Mouse (Mus musculus) embryonic facial prominence, embryonic 14.5 days (tissue): ENCODE measurements around the gene Pik3c2g. TPM values are rescaled to one million over a fixed set of nuclear protein-coding genes. Genes with fewer than 3 reads are reported as not detected.

Experiments
- ATAC-seq: fragments of 200-750 bp; cut with Nextera tagmentation; 2 replicates; pipeline ENCODE4 v1.8.0; 2017; ENCODE audit warnings: low read depth, moderate number of reproducible peaks, moderate TSS enrichment
- DNase-seq: peaks from one replicate; pipeline ENCODE4 v3.0.0-alpha.2; 2015; ENCODE audit warnings: low spot score
- H3K27ac ChIP-seq: fragments of 300-500 bp; sonication (generic); replicated peaks from 2 replicates; pipeline ENCODE4 v1.5.1; 2014; ENCODE audit warnings: low read depth, mild to moderate bottlenecking, low read length, moderate library complexity
- H3K27me3 ChIP-seq: fragments of 300-500 bp; sonication (generic); replicated peaks from 2 replicates; pipeline ENCODE4 v1.6.1; 2014; ENCODE audit warnings: low read length; ENCODE audit not compliant: control insufficient read depth, insufficient read depth
- H3K36me3 ChIP-seq: fragments of 300-500 bp; sonication (generic); 2 replicates; pipeline ENCODE4 v1.6.1; 2014; ENCODE audit warnings: low read length, mixed read lengths; ENCODE audit not compliant: control insufficient read depth, insufficient read depth
- H3K4me1 ChIP-seq: fragments of 300-500 bp; sonication (generic); 2 replicates; pipeline ENCODE4 v1.6.1; 2014; ENCODE audit warnings: antibody characterized with exemption, low read length; ENCODE audit not compliant: control insufficient read depth, insufficient read depth
- H3K4me2 ChIP-seq: fragments of 300-500 bp; sonication (generic); 2 replicates; pipeline ENCODE4 v1.6.1; 2014; ENCODE audit warnings: low read depth, mild to moderate bottlenecking, low read length, moderate library complexity, mixed read lengths
- H3K4me3 ChIP-seq: fragments of 300-500 bp; sonication (generic); 2 replicates; pipeline ENCODE4 v1.5.1; 2014; ENCODE audit warnings: low read depth, mild to moderate bottlenecking, low read length
- H3K9ac ChIP-seq: fragments of 300-500 bp; sonication (generic); 2 replicates; pipeline ENCODE4 v1.6.1; 2014; ENCODE audit warnings: low read depth, mild to moderate bottlenecking, low read length, moderate library complexity, mixed read lengths
- H3K9me3 ChIP-seq: fragments of 300-500 bp; sonication (generic); 2 replicates; pipeline ENCODE4 v1.6.1; 2016; ENCODE audit warnings: low read length; ENCODE audit not compliant: control insufficient read depth
- WGBS: fragments of 180-500 bp; shearing (Covaris S2); extraction: QIAGEN DNeasy Blood & Tissue Kit; methylation state at CpG from one replicate; pipeline ENCODE4 v1.1.7; 2014; 5-methylcytosine and 5-hydroxymethylcytosine counted together
- polyA plus RNA-seq: library from polyadenylated mRNA; unstranded; fragments of >200 nt; fragmentation: Nextera tagmentation; extraction: Ambion mirVana; gene quantifications from 2 replicates; pipeline ENCODE4 v1.2.1, GENCODE M21; 2014

Gene Pik3c2g
- polyA plus RNA-seq, 1 experiment from 2014 or later = 0.89 TPM

DNA sequence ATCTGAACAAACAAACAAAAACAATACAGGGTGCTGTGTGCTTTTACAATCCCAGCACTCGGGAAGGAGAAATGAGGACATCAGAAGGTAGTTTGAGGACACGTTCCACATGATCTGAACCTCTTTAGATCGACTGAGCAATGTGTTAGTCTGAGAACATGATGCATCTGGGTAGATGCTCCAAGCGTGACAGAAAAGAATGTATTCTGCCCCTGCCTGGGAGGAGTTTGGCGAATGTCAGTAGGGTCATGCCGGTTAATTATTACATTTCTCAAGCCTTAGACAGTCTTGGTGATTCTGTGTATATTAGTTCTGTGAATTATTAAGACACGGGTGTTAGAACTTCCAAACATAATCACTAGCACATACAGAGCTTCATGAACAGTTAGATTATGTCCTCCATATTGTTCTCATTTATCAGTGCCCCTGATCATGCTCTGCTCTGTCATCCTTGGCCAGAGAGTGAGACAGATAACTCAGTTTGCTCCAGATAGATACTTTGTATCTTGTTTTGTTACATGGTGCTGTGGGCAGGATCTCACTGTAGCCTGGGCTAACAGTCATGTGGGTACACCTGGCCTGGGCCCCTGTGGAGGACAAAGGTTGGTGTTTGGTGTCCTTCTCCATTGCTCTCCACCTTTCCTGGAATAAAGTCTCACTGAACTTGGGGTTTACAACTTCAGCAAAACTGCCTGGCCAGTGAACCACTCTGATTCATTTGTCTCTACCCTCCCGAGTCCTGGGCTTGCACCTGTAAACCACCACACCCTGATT is 360.3 kb downstream of the Pik3c2g start:
- H3K27me3 ChIP-seq = no peaks in the 10 kb centered on the region
- DNase-seq (no peak), ATAC-seq (no peak)
- 88% methylated on average over 8 of the region's 8 CpGs for WGBS
- 0 out of 2 replicates have a peak, but pooled peaks cover 3% of the 10 kb centered on the region for H3K9me3 ChIP-seq
- H3K36me3 ChIP-seq = no peaks in the 10 kb centered on the region
- no peak overlapping the region for H3K4me3 ChIP-seq
- H3K4me2 ChIP-seq = no peak overlapping the region
- no peak overlapping the region for H3K27ac ChIP-seq
- no peak overlapping the region for H3K9ac ChIP-seq
- no peaks in the 10 kb centered on the region for H3K4me1 ChIP-seq

GRCm38 (mm10) chr6:139953596-139953995 is 366.6 kb downstream of the Pik3c2g start:
- ATAC-seq (no peak), DNase-seq (no peak)
- Histone ChIP-seq H3K27me3 (no peaks in the 10 kb centered on the region), H3K9me3 (no peaks in the 10 kb centered on the region), H3K4me2 (no peak overlapping the region), H3K9ac (no peak overlapping the region), H3K27ac (no peak overlapping the region), H3K36me3 (no peaks in the 10 kb centered on the region), H3K4me1 (no peaks in the 10 kb centered on the region), H3K4me3 (no peak overlapping the region)
- 84% methylated on average over 12 of the region's 12 CpGs for WGBS

DNA sequence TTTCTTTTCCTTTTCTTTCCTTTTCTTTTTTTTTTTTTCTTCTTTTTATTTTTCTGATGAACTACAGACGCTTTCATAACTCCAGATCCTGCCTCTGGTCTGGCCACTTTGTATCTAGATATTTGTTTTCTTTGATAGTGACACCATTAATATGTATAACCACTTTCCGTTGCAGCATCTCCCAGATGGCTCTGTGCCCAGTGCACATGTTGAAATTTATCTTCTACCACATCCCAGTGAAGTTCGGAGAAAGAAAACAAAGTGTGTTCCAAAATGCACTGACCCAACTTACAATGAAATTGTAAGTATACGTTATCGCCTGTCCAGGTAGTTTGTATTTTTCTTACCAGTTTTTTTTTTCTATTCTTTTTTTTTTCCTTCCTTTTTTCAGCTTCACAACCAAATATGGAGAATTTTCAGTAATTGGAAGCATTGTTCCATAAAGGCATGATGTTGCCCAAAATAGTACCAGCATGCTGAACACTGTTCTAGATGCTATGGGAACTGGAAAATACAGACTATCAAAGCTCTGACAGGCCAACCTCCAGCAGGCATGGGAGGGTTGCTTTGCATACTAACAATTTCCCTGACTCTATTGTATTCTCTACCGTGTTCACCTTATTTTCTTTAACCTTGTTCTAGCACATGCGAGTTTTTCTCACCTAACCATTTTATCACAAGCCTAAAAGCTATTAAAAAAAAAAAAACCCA is 370.7 kb downstream of the Pik3c2g start:
- no peak overlapping the region for H3K9ac ChIP-seq
- H3K4me2 ChIP-seq = no peak overlapping the region
- no peaks in the 10 kb centered on the region for H3K4me1 ChIP-seq
- no peaks in the 10 kb centered on the region for H3K27me3 ChIP-seq
- peak; percentile 25 for DNase-seq
- H3K4me3 ChIP-seq = no peak overlapping the region
- no peak for ATAC-seq
- WGBS = 52% methylated on average over 7 of the region's 7 CpGs
- no peaks in the 10 kb centered on the region for H3K9me3 ChIP-seq
- H3K36me3 ChIP-seq = no peaks in the 10 kb centered on the region
- H3K27ac ChIP-seq = no peak overlapping the region

DNA sequence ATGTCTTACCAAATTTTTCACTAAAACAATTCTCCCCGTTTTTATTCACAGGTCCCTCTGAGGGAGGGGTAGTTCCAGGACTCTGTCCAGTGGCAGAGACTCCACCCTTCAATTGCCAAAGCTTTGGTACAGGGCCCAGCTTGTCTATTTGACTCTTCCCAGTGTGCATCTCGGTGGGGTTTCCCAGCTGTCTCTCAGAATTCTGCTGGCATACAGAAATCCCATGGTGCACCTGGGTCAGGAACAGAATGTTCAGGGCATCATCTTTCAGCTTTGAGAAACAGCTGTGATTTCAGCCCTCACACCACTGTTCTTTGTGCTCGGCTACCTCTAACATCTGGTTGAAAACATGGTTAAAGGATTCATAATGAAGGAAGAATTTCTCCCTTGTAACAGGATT is 376.8 kb downstream of the Pik3c2g start:
- H3K27ac ChIP-seq = no peak overlapping the region

GRCm38 (mm10) chr6:139964895-139965294 is 377.9 kb downstream of the Pik3c2g start:
- Histone ChIP-seq H3K27ac (no peak overlapping the region), H3K4me2 (no peak overlapping the region), H3K9ac (no peak overlapping the region), H3K9me3 (no peaks in the 10 kb centered on the region), H3K27me3 (no peaks in the 10 kb centered on the region), H3K4me1 (no peaks in the 10 kb centered on the region), H3K4me3 (no peak overlapping the region), H3K36me3 (no peaks in the 10 kb centered on the region)
- WGBS = 90% methylated on average over 3 of the region's 3 CpGs
- DNase-seq (no peak), ATAC-seq (no peak)

More for the DNA sequence above, 376.8 kb downstream of the Pik3c2g start:
- DNase-seq (peak; percentile 29), ATAC-seq (no peak)
- 32% methylated on average over 3 of the region's 3 CpGs for WGBS
- H3K27me3 ChIP-seq = no peaks in the 10 kb centered on the region
- no peaks in the 10 kb centered on the region for H3K4me1 ChIP-seq
- no peak overlapping the region for H3K4me2 ChIP-seq
- no peaks in the 10 kb centered on the region for H3K9me3 ChIP-seq
- no peaks in the 10 kb centered on the region for H3K36me3 ChIP-seq
- H3K4me3 ChIP-seq = no peak overlapping the region
- H3K9ac ChIP-seq = no peak overlapping the region

GRCm38 (mm10) chr6:139966684-139967083 is 379.7 kb downstream of the Pik3c2g start:
- DNase-seq = peak; percentile 12
- H3K4me3 ChIP-seq = no peak overlapping the region
- ATAC-seq = no peak
- H3K36me3 ChIP-seq = no peaks in the 10 kb centered on the region
- H3K9me3 ChIP-seq = no peaks in the 10 kb centered on the region
- H3K27ac ChIP-seq = no peak overlapping the region
- WGBS = 55% methylated on average over 6 of the region's 6 CpGs
- no peaks in the 10 kb centered on the region for H3K4me1 ChIP-seq
- H3K9ac ChIP-seq = no peak overlapping the region
- H3K4me2 ChIP-seq = no peak overlapping the region
- H3K27me3 ChIP-seq = no peaks in the 10 kb centered on the region

DNA sequence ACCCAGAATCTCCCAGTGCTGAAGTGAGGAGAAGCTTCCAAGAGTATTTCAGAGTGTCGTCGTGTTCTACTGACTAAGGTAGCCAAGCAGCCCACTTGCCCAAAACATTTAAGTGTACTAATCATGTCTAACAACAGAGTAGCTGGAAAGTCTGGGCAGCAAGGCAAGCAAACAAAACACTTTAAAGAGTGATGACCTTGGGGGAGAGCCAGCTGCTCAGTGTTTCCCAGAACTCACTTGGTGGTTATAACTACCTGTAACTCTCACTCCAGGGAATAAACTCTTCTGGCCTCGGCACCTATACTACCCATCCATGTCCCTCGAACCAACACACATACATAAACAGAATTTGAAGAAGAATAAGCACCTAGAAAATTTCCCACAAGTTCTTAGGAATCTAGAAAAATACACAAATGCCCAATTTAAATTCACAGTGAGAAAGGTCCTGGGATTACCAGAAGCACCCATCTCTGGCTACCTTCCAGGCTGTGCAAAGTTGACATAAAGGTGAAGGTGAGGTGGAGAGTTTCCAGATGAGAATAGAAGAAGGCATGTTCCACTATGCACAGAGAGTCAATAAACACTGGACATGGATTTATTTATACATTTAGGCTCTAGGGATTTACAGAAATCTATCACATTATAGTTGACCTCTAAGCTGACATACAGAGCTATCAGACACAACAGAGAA is 384.7 kb downstream of the Pik3c2g start:
- Histone ChIP-seq H3K4me2 (no peak overlapping the region), H3K27me3 (no peaks in the 10 kb centered on the region), H3K9me3 (no peaks in the 10 kb centered on the region), H3K9ac (no peak overlapping the region), H3K36me3 (no peaks in the 10 kb centered on the region), H3K4me3 (no peak overlapping the region), H3K4me1 (no peaks in the 10 kb centered on the region), H3K27ac (no peak overlapping the region)
- DNase-seq (no peak), ATAC-seq (no peak)
- WGBS = 76% methylated on average over 4 of the region's 4 CpGs

DNA sequence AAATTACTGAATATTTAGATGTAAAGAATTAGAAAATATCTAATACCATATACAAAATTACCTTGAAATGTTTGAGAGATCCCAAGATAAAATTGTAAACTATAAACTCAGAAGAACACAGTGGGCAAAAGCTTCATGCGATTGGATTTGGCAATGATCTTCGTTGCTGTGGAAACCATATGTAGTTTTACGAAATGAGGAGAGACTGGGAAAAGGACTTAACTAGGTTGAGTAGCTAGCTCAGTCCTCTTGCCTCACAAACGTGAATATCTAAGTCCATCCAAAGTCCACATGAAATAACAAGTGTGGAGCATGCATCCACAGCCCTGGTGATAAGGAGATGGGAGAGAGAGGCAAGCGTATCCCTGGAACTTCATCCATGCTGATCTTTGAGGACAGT is 387.6 kb downstream of the Pik3c2g start:
- DNase-seq = no peak
- ATAC-seq = no peak
- no peak overlapping the region for H3K4me2 ChIP-seq
- 78% methylated on average over 5 of the region's 5 CpGs for WGBS
- H3K27me3 ChIP-seq = no peaks in the 10 kb centered on the region
- no peaks in the 10 kb centered on the region for H3K36me3 ChIP-seq
- no peak overlapping the region for H3K9ac ChIP-seq
- H3K4me1 ChIP-seq = no peaks in the 10 kb centered on the region
- no peak overlapping the region for H3K4me3 ChIP-seq
- no peak overlapping the region for H3K27ac ChIP-seq
- H3K9me3 ChIP-seq = no peaks in the 10 kb centered on the region
